Mouse (Mus musculus) T-helper 17 cell (primary cell): Measurements from ENCODE around the gene Rapgef4.

Experiments
- in situ Hi-C, 2 experiments: fragments of 300-600 bp; cut with MboI, MseI; formaldehyde crosslinking; loops; 1 replicate in 1 of 2; 2 replicates in 1 of 2; pipeline ENCODE4 v1.15.1; 2025; ENCODE audit warnings: high pct_unique_total_duplicates in 2 of 2

Gene Rapgef4

DNA sequence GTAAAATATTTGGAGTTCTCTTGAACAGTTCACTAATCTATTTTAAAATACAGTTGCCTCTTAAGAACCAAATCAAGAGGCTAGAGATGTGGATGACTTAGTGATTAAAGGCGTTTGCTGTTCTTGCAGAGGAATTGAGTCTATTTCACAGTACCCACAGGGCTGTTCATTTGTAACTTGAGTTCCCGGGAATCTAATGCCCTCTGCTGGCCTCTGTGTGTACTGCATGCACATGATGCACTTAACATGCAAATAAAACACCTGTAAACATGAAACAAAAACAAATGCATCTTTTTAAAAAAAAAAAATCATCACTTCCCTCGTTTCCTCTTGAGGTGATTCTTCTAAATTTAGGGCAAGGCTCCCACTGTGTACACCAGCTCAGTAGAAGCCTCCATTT is 238.9 kb downstream of the Rapgef4 start:
- in situ Hi-C loops: loop anchor here in 1 of 2 experiments (5.0 kb wide), 1 partner anchor 178 kb away; no protein-coding TSS in a partner anchor

GRCm38 (mm10) chr2:72221283-72221682 is 240.2 kb downstream of the Rapgef4 start:
- in situ Hi-C loops: loop anchor here in 1 of 2 experiments (5.0 kb wide), 1 partner anchor 179 kb away; no protein-coding TSS in a partner anchor

DNA sequence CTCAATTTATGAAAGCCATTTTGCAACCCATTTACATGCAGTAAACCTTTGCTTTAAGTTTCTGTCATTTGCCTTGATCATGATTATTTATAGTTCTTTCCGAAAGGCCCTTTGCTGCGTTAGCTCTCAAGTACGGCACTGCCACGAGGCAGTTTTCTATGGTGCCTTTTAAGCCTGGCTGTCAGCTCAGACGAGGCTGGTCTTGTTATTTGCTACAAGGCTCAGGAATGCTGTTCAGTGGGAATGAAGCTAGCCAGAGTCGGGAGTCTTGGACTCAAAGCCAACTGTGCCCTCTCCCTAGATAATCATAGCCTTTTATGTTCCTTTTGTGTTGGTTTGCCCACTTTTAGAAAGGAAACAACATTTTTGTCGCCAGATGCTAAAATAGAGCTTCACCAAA is 240.7 kb downstream of the Rapgef4 start:
- in situ Hi-C loops: loop anchor here in 1 of 2 experiments (5.0 kb wide), 1 partner anchor 179 kb away; no protein-coding TSS in a partner anchor

DNA sequence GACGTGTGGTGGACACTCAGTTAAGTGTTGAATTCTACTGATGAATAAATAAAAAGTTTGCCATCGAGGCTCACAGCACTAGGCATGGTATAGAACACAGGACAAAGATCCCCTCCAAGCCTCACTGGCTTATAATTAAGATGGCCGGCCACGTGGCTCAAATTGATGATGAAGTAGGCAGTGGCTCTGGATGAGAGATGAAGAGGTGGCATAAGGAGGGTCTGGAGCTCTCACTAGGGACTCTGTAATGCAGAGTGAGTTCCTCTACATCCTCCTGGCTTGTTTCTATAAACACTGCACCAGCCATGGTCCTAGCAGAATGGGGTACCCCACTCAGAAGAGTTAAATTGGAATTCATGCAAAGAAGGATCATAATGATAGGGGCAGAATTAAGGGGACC is 241.2 kb downstream of the Rapgef4 start:
- in situ Hi-C loops: loop anchor here in 1 of 2 experiments (5.0 kb wide), 1 partner anchor 180 kb away; no protein-coding TSS in a partner anchor

DNA sequence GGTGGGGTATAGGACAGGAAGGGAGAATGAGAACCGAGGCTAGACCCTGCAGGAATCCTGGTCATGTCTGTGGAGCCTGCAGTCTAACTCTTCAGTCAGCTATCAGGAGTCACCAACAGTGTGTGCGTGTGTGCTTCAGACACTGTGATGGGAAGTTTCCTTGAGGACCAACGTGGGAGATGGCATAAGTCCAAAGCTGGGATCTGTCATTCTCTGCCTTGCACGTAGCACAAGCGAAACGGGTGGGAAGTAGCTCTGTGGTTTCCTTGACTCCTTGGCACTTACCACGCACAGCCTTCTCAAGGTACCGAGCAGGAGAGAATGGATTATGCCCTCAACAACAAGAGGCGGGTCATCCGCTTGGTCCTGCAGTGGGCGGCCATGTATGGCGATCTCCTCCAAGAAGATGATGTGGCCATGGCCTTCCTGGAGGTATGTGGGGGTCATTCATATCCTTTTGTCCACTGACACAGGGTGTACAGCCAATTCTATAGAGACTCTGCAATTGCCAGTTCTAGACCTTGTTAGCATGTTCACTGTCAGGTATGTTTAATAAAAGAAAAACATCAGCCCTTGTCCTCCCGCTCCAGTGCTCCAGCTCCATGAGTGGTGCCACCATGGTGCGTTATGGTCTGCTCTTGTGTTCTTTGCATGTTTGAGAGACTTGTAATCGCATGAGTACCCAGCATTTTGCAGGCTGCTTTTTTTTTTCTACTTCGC is 241.9 kb downstream of the Rapgef4 start:
- in situ Hi-C loops: loop anchor here in 1 of 2 experiments (5.0 kb wide), 1 partner anchor 181 kb away; no protein-coding TSS in a partner anchor

DNA sequence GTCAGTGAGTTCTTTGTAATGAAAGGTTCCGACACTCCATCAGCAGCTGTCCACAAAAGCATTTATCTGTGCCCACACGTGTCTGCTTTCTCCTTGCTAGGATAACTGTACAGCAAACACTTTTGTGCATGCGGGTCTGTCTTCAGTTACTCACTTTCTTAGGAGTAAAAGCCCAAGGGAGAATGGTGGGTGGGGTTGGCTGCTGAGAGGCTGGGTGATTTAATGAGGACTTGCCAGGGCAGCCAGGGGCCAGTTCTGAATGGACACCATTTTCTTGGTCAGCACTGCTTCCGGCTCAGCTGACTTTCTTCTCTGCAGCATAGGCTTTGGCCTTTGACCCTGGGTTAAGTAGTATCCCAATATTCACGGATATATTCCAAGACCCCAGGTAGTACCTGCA is 242.4 kb downstream of the Rapgef4 start:
- in situ Hi-C loops: loop anchor here in 1 of 2 experiments (5.0 kb wide), 1 partner anchor 181 kb away; no protein-coding TSS in a partner anchor

DNA sequence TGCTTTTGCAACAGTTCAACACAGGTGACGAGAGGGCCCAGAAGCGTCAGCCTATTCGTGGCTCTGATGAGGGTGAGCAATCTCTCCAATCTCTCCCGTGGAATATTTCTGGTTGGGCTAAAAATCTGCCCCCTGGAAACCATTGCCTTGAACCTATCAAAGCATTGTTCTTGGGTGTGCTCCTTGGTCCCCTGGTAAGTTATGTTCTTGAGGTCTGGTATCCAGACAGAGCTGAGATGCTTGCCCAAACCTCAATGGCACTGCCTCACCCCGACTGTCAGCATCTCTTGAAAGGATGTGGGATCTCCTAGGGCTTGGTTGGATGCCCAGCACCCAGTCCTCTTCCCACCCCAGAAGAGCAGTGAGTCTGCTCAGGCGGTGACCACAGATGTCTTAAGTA is 245.0 kb downstream of the Rapgef4 start:
- in situ Hi-C loops: no loop called here

GRCm38 (mm10) chr2:72227416-72227815 is 246.4 kb downstream of the Rapgef4 start:
- in situ Hi-C loops: no loop called here

DNA sequence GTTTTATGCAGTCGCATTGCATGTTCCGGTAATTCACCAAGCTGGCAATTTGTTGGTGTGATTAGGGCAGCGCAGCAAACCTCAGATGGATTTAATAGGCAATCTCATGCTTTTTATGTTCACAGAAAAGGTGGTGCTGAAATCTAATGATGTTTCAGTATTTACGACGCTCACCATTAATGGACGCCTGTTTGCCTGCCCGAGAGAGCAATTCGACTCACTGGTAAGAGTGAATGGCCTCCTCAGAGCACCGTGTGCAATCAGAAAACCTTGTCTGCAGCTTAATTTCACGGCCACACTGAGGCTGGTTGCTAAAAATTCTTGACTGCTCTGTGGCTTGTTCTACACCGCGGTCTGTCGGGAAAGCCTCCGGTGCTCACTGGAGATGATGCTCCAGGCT is 247.8 kb downstream of the Rapgef4 start:
- in situ Hi-C loops: no loop called here

- in situ Hi-C loops: loop anchor here in 1 of 2 experiments (10.0 kb wide), 1 partner anchor 54 kb away; the partner anchor contains the start of gene Map3k20
Observed at GRCm38 (mm10) chr2:72230545-72230944, 249.5 kb downstream of the Rapgef4 start.

DNA sequence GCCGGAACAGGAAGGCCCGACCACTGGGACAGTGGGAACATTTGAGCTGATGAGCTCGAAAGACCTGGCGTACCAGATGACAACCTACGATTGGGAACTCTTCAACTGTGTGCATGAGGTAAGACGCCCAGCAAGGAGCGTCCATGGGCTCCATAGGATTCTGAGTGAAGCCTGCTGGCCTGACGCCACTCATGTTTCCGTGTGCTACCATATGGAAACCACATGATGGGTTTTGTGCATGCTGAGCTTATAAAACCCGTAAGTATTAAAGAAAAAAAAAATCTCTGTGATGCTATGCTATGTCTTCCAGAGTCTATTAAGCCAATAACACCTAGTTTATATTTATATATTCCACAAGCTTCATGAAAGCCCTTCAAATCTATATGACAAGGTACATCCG is 253.0 kb downstream of the Rapgef4 start:
- in situ Hi-C loops: loop anchor here in 1 of 2 experiments (10.0 kb wide), 1 partner anchor 51 kb away; the partner anchor contains the start of gene Map3k20

DNA sequence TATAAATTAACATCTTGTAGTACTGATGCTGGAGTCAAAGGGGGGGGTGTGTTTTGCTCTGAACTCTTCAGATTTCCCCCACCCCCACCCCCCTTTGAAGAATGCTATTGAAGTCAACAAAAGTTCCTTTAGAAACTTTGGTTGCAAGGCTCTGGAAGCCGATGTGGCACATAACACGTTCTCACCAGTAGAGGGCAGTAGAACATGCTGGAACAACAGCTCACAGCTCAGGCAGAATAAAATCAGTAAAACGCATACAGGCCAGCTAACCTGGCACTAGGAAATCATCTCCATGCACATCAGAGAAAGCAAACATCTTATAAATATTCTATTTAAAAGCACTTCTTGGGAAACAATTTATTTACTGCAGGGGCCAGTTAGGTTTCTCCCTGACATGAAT is 253.9 kb downstream of the Rapgef4 start:
- in situ Hi-C loops: loop anchor here in 1 of 2 experiments (10.0 kb wide), 1 partner anchor 50 kb away; the partner anchor contains the start of gene Map3k20

DNA sequence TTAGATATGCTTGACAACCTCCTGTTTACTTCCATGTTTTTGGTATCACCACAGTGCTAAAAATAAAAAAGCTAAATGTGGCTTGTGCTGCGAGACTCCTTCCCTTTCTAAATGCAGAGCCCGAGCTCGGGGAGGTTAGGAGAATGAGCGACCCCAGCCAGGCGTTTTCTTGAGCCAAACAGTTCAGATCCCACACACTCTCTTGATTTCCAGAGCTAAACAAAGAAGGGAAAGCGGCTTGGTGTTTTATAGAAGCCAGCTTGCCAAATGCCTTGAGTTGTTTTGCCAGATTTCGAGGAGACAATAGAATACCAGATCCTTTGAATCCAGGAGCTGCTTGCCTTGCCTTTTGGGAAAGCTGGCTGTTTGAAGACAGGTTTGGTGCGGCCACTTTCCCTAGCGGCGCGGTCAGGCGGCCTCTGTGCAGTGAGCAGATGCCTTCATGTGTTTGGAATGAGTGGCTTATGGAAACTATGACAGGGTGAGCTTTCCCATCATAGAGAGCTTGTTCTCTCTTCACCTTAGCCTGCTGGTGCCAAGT is 254.4 kb downstream of the Rapgef4 start:
- in situ Hi-C loops: loop anchor here in 1 of 2 experiments (10.0 kb wide), 1 partner anchor 49 kb away; the partner anchor contains the start of gene Map3k20

DNA sequence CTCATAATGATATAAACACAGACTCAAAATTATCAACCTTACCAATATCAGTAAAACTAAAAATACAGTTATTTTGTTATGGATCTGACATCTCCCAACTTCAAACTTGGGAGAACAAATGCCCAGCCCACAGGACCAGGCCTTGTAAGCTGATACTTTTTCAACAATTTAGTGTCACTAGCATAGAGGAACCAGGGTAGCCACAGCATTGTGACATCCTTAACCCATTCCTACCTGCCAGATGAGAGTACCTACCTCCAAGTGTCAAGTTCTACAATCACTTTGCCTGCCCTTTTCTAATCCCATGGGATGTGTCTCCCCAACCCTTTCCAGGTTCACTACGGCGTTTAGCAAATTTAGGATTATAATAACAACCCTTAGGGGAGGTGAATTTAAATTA is 257.4 kb downstream of the Rapgef4 start:
- in situ Hi-C loops: loop anchor here in 1 of 2 experiments (10.0 kb wide), 1 partner anchor 46 kb away; the partner anchor contains the start of gene Map3k20

DNA sequence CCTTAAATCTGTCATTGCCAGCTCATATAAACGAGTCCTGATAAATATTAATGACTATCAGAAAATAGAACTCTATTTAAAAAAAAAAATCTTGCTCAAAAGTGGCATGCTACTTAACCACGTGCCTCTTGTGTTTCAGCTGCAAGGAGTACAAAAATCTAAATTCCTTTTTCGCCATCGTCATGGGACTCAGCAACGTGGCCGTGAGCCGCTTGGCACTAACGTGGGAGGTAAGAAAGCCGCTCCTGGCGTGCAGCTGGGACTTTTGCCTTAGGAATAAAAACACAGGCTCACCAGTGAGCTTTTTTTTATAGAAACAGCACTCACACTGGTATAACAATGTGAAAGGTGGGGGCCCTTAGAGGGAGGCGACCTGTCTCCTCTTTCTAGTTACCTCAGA is 257.9 kb downstream of the Rapgef4 start:
- in situ Hi-C loops: loop anchor here in 1 of 2 experiments (10.0 kb wide), 1 partner anchor 46 kb away; the partner anchor contains the start of gene Map3k20

DNA sequence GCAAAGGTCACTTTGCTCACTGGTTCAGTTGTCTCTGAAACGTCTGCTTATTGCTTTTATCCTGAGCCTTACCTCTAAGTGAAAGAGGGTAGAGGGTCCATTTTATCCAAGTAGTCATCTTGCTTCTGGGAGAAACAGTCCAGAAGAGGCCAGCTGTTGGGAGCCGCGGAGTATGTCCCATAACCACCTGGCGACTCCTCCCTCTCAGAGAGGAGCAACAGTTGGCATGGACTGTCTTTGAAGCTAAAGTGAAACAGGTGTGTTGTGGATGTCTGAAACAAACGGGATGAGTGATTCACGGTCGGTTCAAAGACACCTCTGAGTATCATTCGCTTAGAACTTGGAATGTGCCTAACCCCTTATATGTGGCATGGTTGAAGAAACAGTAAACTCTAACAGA is 258.4 kb downstream of the Rapgef4 start:
- in situ Hi-C loops: loop anchor here in 1 of 2 experiments (10.0 kb wide), 1 partner anchor 45 kb away; the partner anchor contains the start of gene Map3k20

- in situ Hi-C loops: loop anchor here (5.0 to 10.0 kb wide), 3 partner anchors 45 to 152 kb away; partner anchors contain the start of gene Map3k20 (in 1 of the 2)
Observed at GRCm38 (mm10) chr2:72239993-72240392, 259.0 kb downstream of the Rapgef4 start.

DNA sequence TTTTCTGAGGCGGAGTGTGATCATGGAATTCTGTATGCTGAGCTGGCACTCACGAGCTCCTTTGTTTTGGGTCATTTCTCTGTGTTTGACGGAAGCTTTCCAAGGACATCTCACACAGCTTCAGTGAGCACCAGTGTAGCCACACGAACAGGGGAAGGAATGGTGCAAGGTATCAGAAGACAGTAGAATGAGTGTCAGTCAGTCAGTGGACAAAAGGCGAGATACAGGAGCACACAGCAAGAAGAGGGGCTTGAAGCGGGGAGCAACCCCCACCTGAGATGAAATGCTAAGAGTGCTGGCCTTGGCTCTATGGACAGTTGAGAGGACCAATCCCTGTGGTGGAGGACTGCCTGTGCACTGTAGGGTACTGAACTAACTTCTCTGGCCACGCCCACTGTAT is 259.7 kb downstream of the Rapgef4 start:
- in situ Hi-C loops: loop anchor here (5.0 to 10.0 kb wide), 2 partner anchors 84 to 152 kb away; no protein-coding TSS in a partner anchor

DNA sequence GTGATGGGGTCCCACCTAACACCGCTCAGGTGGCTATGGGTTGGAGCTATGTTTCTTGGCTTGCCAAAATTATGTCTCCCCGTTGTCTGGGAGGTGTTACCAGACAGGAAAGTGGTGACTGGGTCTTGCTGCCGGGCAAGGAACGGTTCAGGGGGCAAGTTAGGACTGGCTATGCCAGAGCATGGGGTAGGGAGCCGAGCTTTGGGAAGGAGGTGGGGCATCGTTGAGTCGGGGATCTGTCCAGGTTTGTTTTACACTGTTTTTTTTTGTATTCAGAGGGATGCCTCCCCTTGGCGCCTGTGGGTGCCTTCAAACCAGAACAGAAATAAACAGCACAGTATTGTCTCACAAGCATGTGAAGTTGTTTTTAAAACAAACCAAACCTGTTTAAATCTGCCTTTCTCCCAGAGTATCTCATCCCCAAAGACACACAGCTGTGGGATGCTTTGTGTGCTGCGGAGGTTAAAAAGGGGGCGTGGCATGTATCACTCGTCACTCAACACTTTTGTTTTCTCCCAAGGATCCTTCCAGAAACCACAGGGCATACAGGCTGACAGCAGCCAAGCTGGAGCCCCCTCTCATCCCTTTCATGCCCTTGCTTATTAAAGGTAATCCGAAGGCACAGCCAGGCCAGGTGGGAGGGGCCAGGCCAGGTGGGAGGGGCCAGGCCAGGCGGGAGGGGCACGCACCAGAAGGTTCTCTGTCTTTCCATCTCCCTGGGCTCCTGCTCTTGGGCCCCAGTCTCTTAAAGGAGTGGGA is 260.9 kb downstream of the Rapgef4 start:
- in situ Hi-C loops: loop anchor here (5.0 to 10.0 kb wide), 2 partner anchors 83 to 150 kb away; no protein-coding TSS in a partner anchor

GRCm38 (mm10) chr2:72242910-72243675 is 262.1 kb downstream of the Rapgef4 start:
- in situ Hi-C loops: loop anchor here (5.0 to 10.0 kb wide), 2 partner anchors 82 to 149 kb away; no protein-coding TSS in a partner anchor
